Comparison of ENCODE assay signal across 8 mouse cellular contexts in genomic region chr2:165854207-165854968, GRCm38 (mm10). TPM values are rescaled to one million over a fixed set of nuclear protein-coding genes. Genes with fewer than 3 reads are reported as not detected.
DNase-seq lines count a peak whose midpoint lies in the region; ATAC-seq lines count a peak whose summit lies in the region.
"Had no signal": no experiment of that assay in that cellular context is flagged by ENCODE, and none has a peak within 500 bp of the region (broad histone marks: within the 10 kb centered on the region; RNA-seq: fewer than 3 reads in every experiment).

No protein-coding gene starts in this region.

- H3K4me1 ChIP-seq in midbrain, embryonic 12.5 days = peaks cover 68% of the 10 kb centered on the region
- H3K4me1 ChIP-seq in midbrain, embryonic 16.5 days (ENCODE audit: control insufficient read depth, insufficient read depth, low read length) = peaks cover 61% of the 10 kb centered on the region
- peaks cover 80% of the 10 kb centered on the region for H3K4me1 ChIP-seq in intestine, embryonic 16.5 days (ENCODE audit: control insufficient read depth, insufficient read depth, low read length)
- peaks cover 79% of the 10 kb centered on the region for H3K4me1 ChIP-seq in stomach, embryonic 16.5 days (ENCODE audit: control insufficient read depth, insufficient read depth, low read length)

- H3K9ac ChIP-seq in midbrain, embryonic 12.5 days (replicated peaks) = no peak overlapping the region
- no peak overlapping the region for H3K9ac ChIP-seq in midbrain, embryonic 16.5 days (ENCODE audit: low read depth, low read length)
- no peak overlapping the region for H3K9ac ChIP-seq in intestine, embryonic 16.5 days (ENCODE audit: low read depth, low read length)
- peak overlapping the region; percentile 18; the same call in 1 of the 2 replicates for H3K9ac ChIP-seq in stomach, embryonic 16.5 days (ENCODE audit: low read length)
- H3K9ac ChIP-seq: embryonic facial prominence, embryonic 12.5 days had no signal

- no peaks in the 10 kb centered on the region for H3K9me3 ChIP-seq in midbrain, embryonic 12.5 days
- H3K9me3 ChIP-seq in midbrain, embryonic 16.5 days (replicated peaks; ENCODE audit: control insufficient read depth, low read length, poor library complexity, severe bottlenecking) = no peaks in the 10 kb centered on the region
- H3K9me3 ChIP-seq in intestine, embryonic 16.5 days (ENCODE audit: control insufficient read depth, low read length) = no peaks in the 10 kb centered on the region
- H3K9me3 ChIP-seq in stomach, embryonic 16.5 days (replicated peaks; ENCODE audit: control insufficient read depth, low read length) = no peaks in the 10 kb centered on the region
- H3K9me3 ChIP-seq: embryonic facial prominence, embryonic 12.5 days had no signal

- H3K4me2 ChIP-seq in midbrain, embryonic 12.5 days (replicated peaks) = no peak overlapping the region
- no peak overlapping the region for H3K4me2 ChIP-seq in midbrain, embryonic 16.5 days (ENCODE audit: low read length)
- peak overlapping the region; percentile 24; the same call in 1 of the 2 replicates for H3K4me2 ChIP-seq in intestine, embryonic 16.5 days (ENCODE audit: low read depth, low read length)
- no peak overlapping the region for H3K4me2 ChIP-seq in stomach, embryonic 16.5 days (ENCODE audit: low read depth, low read length)
- H3K4me2 ChIP-seq: embryonic facial prominence, embryonic 12.5 days had no signal

- H3K4me3 ChIP-seq in midbrain, embryonic 12.5 days = no peak overlapping the region
- H3K4me3 ChIP-seq in midbrain, embryonic 16.5 days (ENCODE audit: low read depth, low read length) = no peak overlapping the region
- H3K4me3 ChIP-seq in intestine, embryonic 16.5 days (ENCODE audit: low read length) = no peak overlapping the region
- no peak overlapping the region for H3K4me3 ChIP-seq in stomach, embryonic 16.5 days (replicated peaks; ENCODE audit: low read length)
- H3K4me3 ChIP-seq: embryonic facial prominence, embryonic 12.5 days had no signal

- H3K36me3 ChIP-seq in midbrain, embryonic 12.5 days = peaks cover 30% of the 10 kb centered on the region
- no peaks in the 10 kb centered on the region for H3K36me3 ChIP-seq in midbrain, embryonic 16.5 days (ENCODE audit: control insufficient read depth, insufficient read depth, low read length)
- H3K36me3 ChIP-seq in intestine, embryonic 16.5 days (ENCODE audit: control insufficient read depth, insufficient read depth, low read length) = peaks cover 5% of the 10 kb centered on the region; the same call in 1 of the 2 replicates
- H3K36me3 ChIP-seq in stomach, embryonic 16.5 days (ENCODE audit: control insufficient read depth, insufficient read depth, low read length) = no peaks in the 10 kb centered on the region

- peak; percentile 66 for DNase-seq in cerebellum, adult 8-10 months
- no peak for DNase-seq in embryo, embryonic 10 days (ENCODE audit: low spot score)

- no peaks in the 10 kb centered on the region for H3K27me3 ChIP-seq in midbrain, embryonic 12.5 days
- no peaks in the 10 kb centered on the region for H3K27me3 ChIP-seq in midbrain, embryonic 16.5 days (ENCODE audit: control insufficient read depth, insufficient read depth, low read depth, low read length)
- H3K27me3 ChIP-seq in intestine, embryonic 16.5 days (replicated peaks; ENCODE audit: control insufficient read depth, insufficient read depth, low read length) = no peaks in the 10 kb centered on the region
- no peaks in the 10 kb centered on the region for H3K27me3 ChIP-seq in stomach, embryonic 16.5 days (ENCODE audit: control insufficient read depth, insufficient read depth, low read length)
- H3K27me3 ChIP-seq: embryonic facial prominence, embryonic 12.5 days had no signal

- 59% methylated on average over 16 of the region's 16 CpGs for WGBS in midbrain, embryonic 12.5 days
- 51% methylated on average over 16 of the region's 16 CpGs for WGBS in midbrain, embryonic 16.5 days
- WGBS in intestine, embryonic 16.5 days = 44% methylated on average over 16 of the region's 16 CpGs
- 47% methylated on average over 16 of the region's 16 CpGs for WGBS in stomach, embryonic 16.5 days

- ATAC-seq in midbrain, embryonic 12.5 days (ENCODE audit: low FRiP score, low read depth) = peak; percentile 17; the same call in 1 of the 2 replicates
- no peak for ATAC-seq in midbrain, embryonic 16.5 days
- ATAC-seq in intestine, embryonic 16.5 days = peak; percentile 12
- ATAC-seq in stomach, embryonic 16.5 days (ENCODE audit: insufficient read depth, low FRiP score) = no peak
- no peak for ATAC-seq in monocyte, adult 5-6 weeks (replicated peaks; ENCODE audit: insufficient number of reproducible peaks, low FRiP score, low TSS enrichment, poor library complexity, severe bottlenecking)

- peak overlapping the region; percentile 50 for H3K27ac ChIP-seq in midbrain, embryonic 12.5 days (replicated peaks)
- no peak overlapping the region for H3K27ac ChIP-seq in midbrain, embryonic 16.5 days (ENCODE audit: low read length)
- H3K27ac ChIP-seq in intestine, embryonic 16.5 days (ENCODE audit: low read length) = peak overlapping the region; percentile 99
- H3K27ac ChIP-seq in stomach, embryonic 16.5 days (ENCODE audit: low read length) = peak overlapping the region; percentile 99; the same call in 1 of the 2 replicates
- H3K27ac ChIP-seq: embryonic facial prominence, embryonic 12.5 days had no signal

RNA-seq across cellular contexts. Expression of gene Zmynd8, which starts 44.4 kb away (rescaled TPM):
- 70.6 and 71.2 TPM in 2 replicates for polyA plus RNA-seq in midbrain, embryonic 12.5 days (2016; fragmentation: Nextera tagmentation; extraction: Ambion mirVana)
- polyA plus RNA-seq in midbrain, embryonic 16.5 days (2015; fragmentation: Nextera tagmentation; extraction: Ambion mirVana) = 78.7 and 87.3 TPM in 2 replicates
- polyA plus RNA-seq in intestine, embryonic 16.5 days (2015; fragmentation: Nextera tagmentation; extraction: Ambion mirVana) = 57.3 and 61.6 TPM in 2 replicates
- 45.1 and 45.3 TPM in 2 replicates for polyA plus RNA-seq in stomach, embryonic 16.5 days (2015; fragmentation: Nextera tagmentation; extraction: Ambion mirVana)
- 42.6 to 54.2 TPM (median 44.4 TPM) in 3 replicates for total RNA-seq in monocyte, adult 5-6 weeks (2017)

Comparison
In these comparisons a context has a peak if more than half of its experiments do, and no peak if none do; other contexts are left out.
1. ATAC-seq: peak in midbrain, embryonic 12.5 days (single experiment) and intestine, embryonic 16.5 days (single experiment); none in midbrain, embryonic 16.5 days (single experiment), stomach, embryonic 16.5 days (single experiment) and monocyte, adult 5-6 weeks (single experiment).